In genomic region chr5:138194755-138195345, GRCm38 (mm10) we compare ENCODE assay signal across 8 mouse cellular contexts. TPM values are rescaled to one million over a fixed set of nuclear protein-coding genes. Genes with fewer than 3 reads are reported as not detected.
DNase-seq lines count a peak whose midpoint lies in the region; ATAC-seq and TF ChIP-seq lines count a peak whose summit lies in the region.

No protein-coding gene starts in this region.

- under 1% methylated on average over 28 of the region's 29 CpGs for WGBS in kidney, embryonic 16.5 days
- 3% methylated on average over 29 of the region's 29 CpGs for WGBS in hindbrain, embryonic 11.5 days
- WGBS in limb, embryonic 14.5 days, result 2% methylated on average over 27 of the region's 29 CpGs
- 1% methylated on average over 29 of the region's 29 CpGs for WGBS in midbrain, embryonic 13.5 days

- peaks cover 13% of the 10 kb centered on the region; the same call in 1 of the 2 replicates for H3K4me1 ChIP-seq in kidney, embryonic 16.5 days (ENCODE audit: insufficient read depth, low read length)
- no peaks in the 10 kb centered on the region for H3K4me1 ChIP-seq in embryonic fibroblast, embryonic 13.5 days (ENCODE audit: control insufficient read depth, insufficient read depth, low read length)
- no peaks in the 10 kb centered on the region for H3K4me1 ChIP-seq in hindbrain, embryonic 11.5 days (replicated peaks; ENCODE audit: control insufficient read depth, insufficient read depth, low read length)
- H3K4me1 ChIP-seq in limb, embryonic 14.5 days (ENCODE audit: control insufficient read depth, insufficient read depth, low read length), result peaks cover 11% of the 10 kb centered on the region; the same call in 1 of the 2 replicates
- peaks cover 19% of the 10 kb centered on the region for H3K4me1 ChIP-seq in midbrain, embryonic 13.5 days (replicated peaks)

- peak overlapping the region; percentile 90 for H3K27ac ChIP-seq in kidney, embryonic 16.5 days (ENCODE audit: low read length)
- H3K27ac ChIP-seq in embryonic fibroblast, embryonic 13.5 days (ENCODE audit: insufficient read depth, low read length), result peak overlapping the region; percentile 6; the same call in 1 of the 2 replicates
- peak overlapping the region; percentile 82 for H3K27ac ChIP-seq in hindbrain, embryonic 11.5 days (ENCODE audit: low read depth, low read length)
- H3K27ac ChIP-seq in limb, embryonic 14.5 days (replicated peaks; ENCODE audit: low read depth, low read length), result peak overlapping the region; percentile 85
- peak overlapping the region; percentile 89 for H3K27ac ChIP-seq in midbrain, embryonic 13.5 days

- peak; percentile 68 for ATAC-seq in kidney, embryonic 16.5 days (ENCODE audit: low FRiP score, low TSS enrichment)
- peak; percentile 63 for ATAC-seq in hindbrain, embryonic 11.5 days (ENCODE audit: low FRiP score)
- peak; percentile 53 for ATAC-seq in limb, embryonic 14.5 days (ENCODE audit: low FRiP score, low read depth)
- ATAC-seq in midbrain, embryonic 13.5 days, result peak; percentile 74

- H3K9me3 ChIP-seq in kidney, embryonic 16.5 days (ENCODE audit: low read length), result no peaks in the 10 kb centered on the region
- H3K9me3 ChIP-seq in hindbrain, embryonic 11.5 days (ENCODE audit: control insufficient read depth, low read length), result no peaks in the 10 kb centered on the region
- no peaks in the 10 kb centered on the region for H3K9me3 ChIP-seq in limb, embryonic 14.5 days (ENCODE audit: control insufficient read depth, low read length)
- no peaks in the 10 kb centered on the region for H3K9me3 ChIP-seq in midbrain, embryonic 13.5 days

- no peaks in the 10 kb centered on the region for H3K27me3 ChIP-seq in kidney, embryonic 16.5 days (ENCODE audit: insufficient read depth, low read length)
- H3K27me3 ChIP-seq in hindbrain, embryonic 11.5 days (ENCODE audit: control insufficient read depth, insufficient read depth, low read length), result no peaks in the 10 kb centered on the region
- H3K27me3 ChIP-seq in limb, embryonic 14.5 days (ENCODE audit: control insufficient read depth, insufficient read depth, low read length), result no peaks in the 10 kb centered on the region
- no peaks in the 10 kb centered on the region for H3K27me3 ChIP-seq in midbrain, embryonic 13.5 days

- TF ChIP-seq CTCF in embryonic fibroblast, embryonic 13.5 days (IDR thresholded peaks at IDR 0.05; ENCODE audit: borderline replicate concordance, insufficient read depth, low read length), result no peak

- peak overlapping the region; percentile 88 for H3K9ac ChIP-seq in kidney, embryonic 16.5 days (replicated peaks; ENCODE audit: low read length)
- H3K9ac ChIP-seq in hindbrain, embryonic 11.5 days (ENCODE audit: low read depth, low read length), result peak overlapping the region; percentile 91
- peak overlapping the region; percentile 91 for H3K9ac ChIP-seq in limb, embryonic 14.5 days (ENCODE audit: low read depth, low read length, severe bottlenecking)
- peak overlapping the region; percentile 78 for H3K9ac ChIP-seq in midbrain, embryonic 13.5 days (replicated peaks)

- TF ChIP-seq POLR2A in embryonic fibroblast, embryonic 13.5 days (IDR thresholded peaks at IDR 0.05; ENCODE audit: low read depth, low read length), result 0 out of 2 replicates have a peak, but pooled peaks have one; percentile 41
- TF ChIP-seq POLR2A in limb, embryonic 14.5 days (IDR thresholded peaks at IDR 0.05; ENCODE audit: borderline replicate concordance, extremely low read depth, insufficient read depth, insufficient read length), result no peak

- no peak for DNase-seq in kidney, adult 11 months
- peak; percentile 38 for DNase-seq in adrenal gland, postnatal 25 days
- DNase-seq in hindbrain, embryonic 11.5 days (ENCODE audit: low spot score), result peak; percentile 61
- no peak for DNase-seq in limb, embryonic 14.5 days (ENCODE audit: low spot score)
- DNase-seq in thymus, postnatal 25 days, result peak; percentile 37

- peaks cover 11% of the 10 kb centered on the region for H3K36me3 ChIP-seq in kidney, embryonic 16.5 days (ENCODE audit: insufficient read depth, low read length)
- 0 out of 2 replicates have a peak, but pooled peaks cover 3% of the 10 kb centered on the region for H3K36me3 ChIP-seq in hindbrain, embryonic 11.5 days (ENCODE audit: control insufficient read depth, insufficient read depth, low read length)
- peaks cover 27% of the 10 kb centered on the region for H3K36me3 ChIP-seq in limb, embryonic 14.5 days (ENCODE audit: control insufficient read depth, insufficient read depth, low read length)
- peaks cover 34% of the 10 kb centered on the region for H3K36me3 ChIP-seq in midbrain, embryonic 13.5 days

- peak overlapping the region; percentile 77 for H3K4me3 ChIP-seq in kidney, embryonic 16.5 days (ENCODE audit: low read length)
- peak overlapping the region; percentile 49 for H3K4me3 ChIP-seq in embryonic fibroblast, embryonic 13.5 days (ENCODE audit: insufficient read depth, low read length)
- peak overlapping the region; percentile 72 for H3K4me3 ChIP-seq in hindbrain, embryonic 11.5 days (ENCODE audit: low read depth, low read length)
- H3K4me3 ChIP-seq in limb, embryonic 14.5 days (replicated peaks; ENCODE audit: low read length), result peak overlapping the region; percentile 74
- peak overlapping the region; percentile 70 for H3K4me3 ChIP-seq in midbrain, embryonic 13.5 days (replicated peaks)

- H3K4me2 ChIP-seq in kidney, embryonic 16.5 days (replicated peaks; ENCODE audit: low read depth, low read length), result peak overlapping the region; percentile 97
- peak overlapping the region; percentile 74 for H3K4me2 ChIP-seq in hindbrain, embryonic 11.5 days (replicated peaks; ENCODE audit: low read depth, low read length)
- H3K4me2 ChIP-seq in limb, embryonic 14.5 days (replicated peaks; ENCODE audit: low read depth, low read length, severe bottlenecking), result peak overlapping the region; percentile 92
- peak overlapping the region; percentile 85 for H3K4me2 ChIP-seq in midbrain, embryonic 13.5 days (replicated peaks)

RNA-seq across cellular contexts. Expression of gene Mblac1, which starts 0.7 kb away (rescaled TPM):
- polyA plus RNA-seq in kidney, embryonic 16.5 days (2015; fragmentation: Nextera tagmentation; extraction: Ambion mirVana), result 9.6 and 11.2 TPM in 2 replicates
- total RNA-seq in adrenal gland, postnatal 25 days (2021), result 9.4 and 12.1 TPM in 2 replicates
- 2.1 and 3.5 TPM in 2 replicates for polyA plus RNA-seq in embryonic fibroblast, embryonic 13.5 days (2011; ENCODE audit: insufficient read length, low read depth, missing spikeins)
- 8.6 and 12.0 TPM in 2 replicates for polyA plus RNA-seq in hindbrain, embryonic 11.5 days (2014; fragmentation: Nextera tagmentation; extraction: Ambion mirVana)
- polyA plus RNA-seq in limb, embryonic 14.5 days (2012; rRNA removed), result 6.9 and 7.5 TPM in 2 replicates
- 8.3 and 8.8 TPM in 2 replicates for polyA plus RNA-seq in limb, embryonic 14.5 days (2014; fragmentation: Nextera tagmentation; extraction: Ambion mirVana)
- 12.9 and 13.8 TPM in 2 replicates for polyA plus RNA-seq in midbrain, embryonic 13.5 days (2015; fragmentation: Nextera tagmentation; extraction: Ambion mirVana)

RNA-seq across cellular contexts. Expression of gene Cnpy4, which starts 7.6 kb away (rescaled TPM):
- 64.7 and 67.0 TPM in 2 replicates for polyA plus RNA-seq in kidney, embryonic 16.5 days (2015; fragmentation: Nextera tagmentation; extraction: Ambion mirVana)
- 21.6 and 25.5 TPM in 2 replicates for total RNA-seq in adrenal gland, postnatal 25 days (2021)
- 63.1 and 63.3 TPM in 2 replicates for polyA plus RNA-seq in embryonic fibroblast, embryonic 13.5 days (2011; ENCODE audit: insufficient read length, low read depth, missing spikeins)
- polyA plus RNA-seq in hindbrain, embryonic 11.5 days (2014; fragmentation: Nextera tagmentation; extraction: Ambion mirVana), result 52.4 and 56.4 TPM in 2 replicates
- polyA plus RNA-seq in limb, embryonic 14.5 days (2012; rRNA removed), result 35.8 and 50.6 TPM in 2 replicates
- polyA plus RNA-seq in limb, embryonic 14.5 days (2014; fragmentation: Nextera tagmentation; extraction: Ambion mirVana), result 60.7 and 65.7 TPM in 2 replicates
- 39.4 and 40.5 TPM in 2 replicates for polyA plus RNA-seq in midbrain, embryonic 13.5 days (2015; fragmentation: Nextera tagmentation; extraction: Ambion mirVana)

RNA-seq across cellular contexts. Expression of gene Taf6, which starts 7.6 kb away (rescaled TPM):
- polyA plus RNA-seq in kidney, embryonic 16.5 days (2015; fragmentation: Nextera tagmentation; extraction: Ambion mirVana), result 104 and 109 TPM in 2 replicates
- total RNA-seq in adrenal gland, postnatal 25 days (2021), result 42.9 and 46.0 TPM in 2 replicates
- 27.9 and 29.8 TPM in 2 replicates for polyA plus RNA-seq in embryonic fibroblast, embryonic 13.5 days (2011; ENCODE audit: insufficient read length, low read depth, missing spikeins)
- 106 and 110 TPM in 2 replicates for polyA plus RNA-seq in hindbrain, embryonic 11.5 days (2014; fragmentation: Nextera tagmentation; extraction: Ambion mirVana)
- 90.0 and 109 TPM in 2 replicates for polyA plus RNA-seq in limb, embryonic 14.5 days (2012; rRNA removed)
- 75.6 and 86.0 TPM in 2 replicates for polyA plus RNA-seq in limb, embryonic 14.5 days (2014; fragmentation: Nextera tagmentation; extraction: Ambion mirVana)
- polyA plus RNA-seq in midbrain, embryonic 13.5 days (2015; fragmentation: Nextera tagmentation; extraction: Ambion mirVana), result 109 and 111 TPM in 2 replicates

RNA-seq across cellular contexts. Expression of gene Mcm7, which starts 22.6 kb away (rescaled TPM):
- 223 and 230 TPM in 2 replicates for polyA plus RNA-seq in kidney, embryonic 16.5 days (2015; fragmentation: Nextera tagmentation; extraction: Ambion mirVana)
- total RNA-seq in adrenal gland, postnatal 25 days (2021), result 46.7 and 48.8 TPM in 2 replicates
- 79.1 and 85.3 TPM in 2 replicates for polyA plus RNA-seq in embryonic fibroblast, embryonic 13.5 days (2011; ENCODE audit: insufficient read length, low read depth, missing spikeins)
- 220 and 253 TPM in 2 replicates for polyA plus RNA-seq in hindbrain, embryonic 11.5 days (2014; fragmentation: Nextera tagmentation; extraction: Ambion mirVana)
- polyA plus RNA-seq in limb, embryonic 14.5 days (2012; rRNA removed), result 136 and 149 TPM in 2 replicates
- polyA plus RNA-seq in limb, embryonic 14.5 days (2014; fragmentation: Nextera tagmentation; extraction: Ambion mirVana), result 144 and 152 TPM in 2 replicates
- 159 and 162 TPM in 2 replicates for polyA plus RNA-seq in midbrain, embryonic 13.5 days (2015; fragmentation: Nextera tagmentation; extraction: Ambion mirVana)

RNA-seq across cellular contexts. Expression of gene Ap4m1, which starts 23.0 kb away (rescaled TPM):
- 26.1 and 29.5 TPM in 2 replicates for polyA plus RNA-seq in kidney, embryonic 16.5 days (2015; fragmentation: Nextera tagmentation; extraction: Ambion mirVana)
- total RNA-seq in adrenal gland, postnatal 25 days (2021), result 19.1 and 25.8 TPM in 2 replicates
- polyA plus RNA-seq in embryonic fibroblast, embryonic 13.5 days (2011; ENCODE audit: insufficient read length, low read depth, missing spikeins), result 22.2 and 26.5 TPM in 2 replicates
- 15.8 and 19.9 TPM in 2 replicates for polyA plus RNA-seq in hindbrain, embryonic 11.5 days (2014; fragmentation: Nextera tagmentation; extraction: Ambion mirVana)
- 73.4 and 107 TPM in 2 replicates for polyA plus RNA-seq in limb, embryonic 14.5 days (2012; rRNA removed)
- polyA plus RNA-seq in limb, embryonic 14.5 days (2014; fragmentation: Nextera tagmentation; extraction: Ambion mirVana), result 18.6 and 19.9 TPM in 2 replicates
- polyA plus RNA-seq in midbrain, embryonic 13.5 days (2015; fragmentation: Nextera tagmentation; extraction: Ambion mirVana), result 26.6 and 28.8 TPM in 2 replicates

Comparison
In these comparisons a context has a peak if more than half of its experiments do, and no peak if none do; other contexts are left out.
1. H3K27ac ChIP-seq: peak in every context shown above with its lines; median percentile 90 in kidney, embryonic 16.5 days; 89 in midbrain, embryonic 13.5 days; 85 in limb, embryonic 14.5 days; 82 in hindbrain, embryonic 11.5 days; 6 in embryonic fibroblast, embryonic 13.5 days.
2. DNase-seq: peak in adrenal gland, postnatal 25 days (single experiment), hindbrain, embryonic 11.5 days (single experiment) and thymus, postnatal 25 days (single experiment); none in kidney, adult 11 months (single experiment) and limb, embryonic 14.5 days (single experiment).
3. Peak in every context shown above with its lines, with median percentiles within 50 percentile points of each other: ATAC-seq, H3K4me2 ChIP-seq, H3K4me3 ChIP-seq and H3K9ac ChIP-seq.